In genomic region chr4:156234701-156235213, GRCm38 (mm10) we compare ENCODE assay signal across 8 mouse cellular contexts. TPM values are rescaled to one million over a fixed set of nuclear protein-coding genes. Genes with fewer than 3 reads are reported as not detected.
DNase-seq lines count a peak whose midpoint lies in the region; ATAC-seq lines count a peak whose summit lies in the region.

TSS of gene Plekhn1 (minus strand) at chr4:156234857.

- peak within 1 kb of the TSS; percentile 77 for H3K9ac ChIP-seq in intestine, embryonic 14.5 days (ENCODE audit: low read length)

- under 1% methylated on average over 41 of the region's 48 CpGs for WGBS in intestine, embryonic 14.5 days
- WGBS in midbrain, embryonic 10.5 days: under 1% methylated on average over 42 of the region's 48 CpGs

- H3K9me3 ChIP-seq in intestine, embryonic 14.5 days (ENCODE audit: control insufficient read depth, low read length): no peaks in the 10 kb centered on the region
- no peaks in the 10 kb centered on the region for H3K9me3 ChIP-seq in midbrain, embryonic 10.5 days (replicated peaks)

- peak; percentile 28 for ATAC-seq in intestine, embryonic 14.5 days (replicated peaks; ENCODE audit: low FRiP score, low TSS enrichment, low read depth)

- 0 out of 2 replicates have a peak, but pooled peaks cover 3% of the 10 kb centered on the region for H3K4me1 ChIP-seq in intestine, embryonic 14.5 days (replicated peaks; ENCODE audit: control insufficient read depth, insufficient read depth, low read length)
- H3K4me1 ChIP-seq in midbrain, embryonic 10.5 days: peaks cover 27% of the 10 kb centered on the region

- intact Hi-C loops in gastrocnemius, postnatal 36 days (cut with DNase I): loop anchor here (2.0 kb wide), 1 partner anchor 32 kb away; the partner anchor contains the start of gene AW011738
- intact Hi-C loops in left cerebral cortex, postnatal 4 days (cut with DNase I): no loop called here

- H3K27ac ChIP-seq in intestine, embryonic 14.5 days (ENCODE audit: low read depth): peak within 1 kb of the TSS; percentile 95
- peak within 1 kb of the TSS; percentile 93 for H3K27ac ChIP-seq in midbrain, embryonic 10.5 days (replicated peaks)

- H3K36me3 ChIP-seq in intestine, embryonic 14.5 days (ENCODE audit: control insufficient read depth, insufficient read depth, low read length): peaks cover 61% of the 10 kb centered on the region
- H3K36me3 ChIP-seq in midbrain, embryonic 10.5 days: peaks cover 67% of the 10 kb centered on the region

- no peaks in the 10 kb centered on the region for H3K27me3 ChIP-seq in intestine, embryonic 14.5 days (replicated peaks; ENCODE audit: control insufficient read depth, insufficient read depth, low read length)
- H3K27me3 ChIP-seq in midbrain, embryonic 10.5 days (ENCODE audit: low read depth, poor library complexity, severe bottlenecking): no peaks in the 10 kb centered on the region

- peak within 1 kb of the TSS; percentile 91 for H3K4me3 ChIP-seq in intestine, embryonic 14.5 days (ENCODE audit: low read depth, low read length)
- peak within 1 kb of the TSS; percentile 94 for H3K4me3 ChIP-seq in midbrain, embryonic 10.5 days

- H3K4me2 ChIP-seq in intestine, embryonic 14.5 days (ENCODE audit: low read length): peak within 1 kb of the TSS; percentile 60

- peak; percentile 75 for DNase-seq in layer of hippocampus, adult 11-12 months (ENCODE audit: low spot score)
- no peak for DNase-seq in layer of hippocampus, adult 9-10 months (ENCODE audit: low spot score)
- peak; percentile 85 for DNase-seq in embryo, embryonic 10.5 days (ENCODE audit: low spot score)
- peak; percentile 59 to 60 for DNase-seq in gastrocnemius, postnatal 36 days
- peak; percentile 86 for DNase-seq in intestine, embryonic 14.5 days (ENCODE audit: low spot score)
- peak; percentile 85 for DNase-seq in left cerebral cortex, postnatal 4 days
- DNase-seq in midbrain, embryonic 10.5 days (ENCODE audit: low spot score): peak; percentile 87
- DNase-seq in right cerebral cortex, postnatal 4 days: peak; percentile 79

RNA-seq across cellular contexts. Expression of gene Plekhn1, which starts in this region (rescaled TPM):
- 1 to 10 TPM; 5.0 to 5.9 TPM for total RNA-seq in gastrocnemius, postnatal 36 days (2021)
- polyA plus RNA-seq in intestine, embryonic 14.5 days (2014; fragmentation: Nextera tagmentation; extraction: Ambion mirVana): 19.7 and 20.1 TPM in 2 replicates
- 10 to 100 TPM; 46.0 to 46.9 TPM for total RNA-seq in left cerebral cortex, postnatal 4 days (2021)
- 23.2 and 24.4 TPM in 2 replicates for polyA plus RNA-seq in midbrain, embryonic 10.5 days (2016; fragmentation: Nextera tagmentation; extraction: Ambion mirVana)

Comparison
In these comparisons a context has a peak if more than half of its experiments do, and no peak if none do; other contexts are left out.
1. RNA of gene Plekhn1 (total RNA-seq): 46.0 to 46.9 TPM in left cerebral cortex, postnatal 4 days; 5.0 to 5.9 TPM in gastrocnemius, postnatal 36 days; every median in the first group is over 4 times any median in the second.